Mouse (Mus musculus) R1 (cell line): ENCODE data around the gene 2010003K11Rik.
"Not testable (repeated sequence)": the region's sequence is repeated elsewhere in the genome, so short reads cannot be mapped to it uniquely, and the experiment has no call there.

Source experiments
- DNase-seq: peaks from one replicate; pipeline ENCODE4 v3.0.0-alpha.2; 2018; ENCODE audit warnings: low read depth, low spot score

Gene 2010003K11Rik

DNA sequence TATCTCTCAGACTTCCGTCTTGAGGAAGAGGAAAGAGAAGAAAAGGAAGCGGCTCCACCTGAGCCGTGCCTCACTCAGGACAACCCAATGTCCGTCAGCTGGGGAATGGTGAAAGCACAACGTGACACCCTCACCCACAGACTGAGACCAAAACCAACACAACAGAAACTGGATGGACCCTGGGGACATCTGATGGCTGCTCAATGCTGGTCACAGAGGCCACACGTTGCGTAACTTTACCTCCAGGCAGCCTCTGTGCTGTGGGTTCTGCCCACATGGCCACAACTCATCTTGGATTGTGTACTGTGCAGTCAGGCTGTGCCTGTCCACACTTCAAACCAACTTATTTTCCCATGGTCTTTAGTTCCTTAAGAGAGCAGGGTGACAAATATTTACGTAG lies 36.4 kb downstream of the 2010003K11Rik start:
- DNase-seq, result no peak

DNA sequence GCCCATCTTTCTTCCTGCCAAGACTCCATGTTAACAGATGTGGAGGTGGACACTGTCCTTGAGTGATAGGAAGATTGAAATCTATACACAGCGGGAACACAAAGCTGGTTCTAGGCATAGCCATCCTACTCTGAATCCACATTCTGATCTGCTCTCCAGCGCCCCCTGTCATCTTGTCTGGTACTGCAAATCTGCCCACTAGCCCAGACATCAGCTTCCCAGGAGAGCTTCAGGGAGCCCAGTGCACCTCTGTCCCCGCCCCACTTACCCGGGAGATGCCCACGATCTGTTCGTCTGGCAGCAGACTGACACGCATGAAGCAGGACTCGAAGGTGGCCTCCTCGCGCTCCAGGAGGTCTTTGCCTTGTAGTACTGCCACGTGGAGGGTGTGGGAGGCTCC lies 42.2 kb downstream of the 2010003K11Rik start:
- peak; percentile 80 for DNase-seq

DNA sequence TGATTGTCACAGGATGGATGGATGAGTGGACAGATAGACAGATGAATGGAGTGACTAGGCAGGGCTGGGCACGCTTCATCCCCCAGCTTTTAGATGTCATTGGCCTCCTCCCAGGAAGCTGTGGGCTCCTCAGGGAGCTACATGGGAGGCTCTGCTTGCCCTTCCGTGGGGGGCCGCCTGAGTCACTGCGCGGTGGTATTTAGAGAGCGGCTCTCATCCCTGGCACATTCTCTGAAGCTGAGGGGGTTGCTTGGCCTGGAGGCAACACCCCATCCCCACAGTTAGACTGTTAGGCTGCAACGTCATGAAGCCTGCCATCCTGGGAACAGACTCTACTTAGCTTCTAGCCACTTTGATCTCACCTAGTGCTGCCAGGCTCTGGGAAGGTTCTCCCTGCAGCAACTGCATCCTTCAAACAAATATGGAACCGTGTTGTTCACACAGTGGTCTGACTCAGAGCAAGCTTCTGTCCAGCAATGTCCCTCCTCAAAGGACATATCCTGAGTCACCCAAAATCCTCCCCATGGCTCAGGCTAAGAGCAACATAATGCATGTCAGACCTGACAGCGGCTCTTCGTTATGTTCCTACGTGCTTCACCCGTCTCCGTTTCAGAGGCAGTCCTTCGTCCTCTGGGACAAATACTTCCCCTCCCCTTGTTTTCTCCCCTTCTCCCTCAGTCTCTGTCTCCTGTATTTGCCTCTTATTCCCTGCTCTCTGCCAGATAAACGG lies 43.1 kb downstream of the 2010003K11Rik start:
- DNase-seq, result no peak

DNA sequence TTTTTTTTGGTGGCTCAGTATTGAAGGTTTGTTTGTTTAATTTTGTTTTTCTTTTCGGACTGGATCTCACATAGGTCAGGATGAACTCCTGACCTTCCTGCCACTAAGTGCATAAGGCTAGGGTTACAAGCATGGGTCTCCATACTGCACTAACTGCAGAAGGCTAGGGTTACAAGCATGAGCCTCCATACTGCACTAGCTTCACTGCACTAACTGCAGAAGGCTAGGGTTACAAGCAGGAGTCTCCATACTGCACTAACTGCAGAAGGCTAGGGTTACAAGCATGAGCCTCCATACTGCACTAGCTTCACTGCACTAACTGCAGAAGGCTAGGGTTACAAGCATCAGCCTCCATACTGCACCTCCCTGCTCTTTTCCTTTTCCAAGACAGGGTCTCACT lies 44.3 kb downstream of the 2010003K11Rik start:
- not testable (repeated sequence) for DNase-seq

DNA sequence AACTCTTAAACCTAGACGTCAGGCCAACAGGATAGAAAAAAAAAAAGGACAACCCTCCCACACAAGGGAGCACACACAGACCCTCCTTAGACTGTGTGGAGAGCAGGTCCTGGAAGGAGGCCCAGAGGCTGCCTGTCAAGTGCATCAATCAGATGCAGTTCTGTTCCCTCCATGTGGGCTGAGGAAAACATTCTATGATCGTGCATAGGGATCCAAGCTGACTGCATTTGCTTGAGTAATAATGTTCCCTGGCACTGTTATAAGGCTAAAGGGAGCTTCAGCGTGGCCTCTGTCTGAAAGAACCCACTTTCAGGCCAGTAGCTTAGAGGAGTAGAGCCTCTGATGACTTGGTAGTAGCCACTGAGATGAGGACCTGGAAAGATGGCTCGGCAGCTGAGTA lies 45.9 kb downstream of the 2010003K11Rik start:
- DNase-seq, result no peak

DNA sequence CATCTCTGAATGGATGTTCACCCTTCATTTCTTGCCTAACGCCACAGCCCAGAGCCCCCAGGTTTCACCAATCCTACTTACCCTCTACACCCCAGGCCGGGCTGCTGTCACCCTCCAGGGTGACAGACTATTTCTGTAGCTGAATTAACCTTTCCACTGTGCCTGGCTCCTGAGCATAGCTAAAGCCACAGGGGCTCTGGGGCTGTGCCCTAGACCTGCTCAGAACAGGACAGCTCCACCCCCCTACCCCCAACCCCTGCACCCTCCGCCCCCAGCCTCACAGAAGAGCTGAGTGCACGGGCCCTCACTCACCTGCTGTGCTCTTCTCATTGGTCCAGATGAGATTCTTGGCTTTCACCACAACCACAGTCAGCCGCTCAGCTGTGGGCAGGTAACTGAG lies 46.4 kb downstream of the 2010003K11Rik start:
- peak; percentile 50 for DNase-seq

DNA sequence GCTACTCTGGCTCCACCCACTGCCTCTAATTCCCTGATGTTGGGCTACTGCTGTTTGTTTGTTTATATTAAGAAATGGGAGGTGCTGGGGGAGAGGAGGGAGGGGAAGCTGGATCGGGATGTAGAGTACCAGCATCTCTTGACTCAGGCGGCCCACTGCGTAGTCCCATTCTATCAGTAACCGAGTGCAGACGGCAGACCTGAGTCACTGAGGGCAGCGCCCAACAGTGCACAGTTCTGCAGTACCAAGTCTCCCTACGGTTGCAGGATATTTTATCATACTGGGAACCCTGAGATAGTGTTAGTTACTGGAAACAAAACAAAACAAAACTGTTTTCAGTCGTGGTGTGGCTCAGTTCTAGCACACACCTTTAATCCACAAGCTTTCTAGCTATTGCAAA lies 47.3 kb downstream of the 2010003K11Rik start:
- no peak for DNase-seq

DNA sequence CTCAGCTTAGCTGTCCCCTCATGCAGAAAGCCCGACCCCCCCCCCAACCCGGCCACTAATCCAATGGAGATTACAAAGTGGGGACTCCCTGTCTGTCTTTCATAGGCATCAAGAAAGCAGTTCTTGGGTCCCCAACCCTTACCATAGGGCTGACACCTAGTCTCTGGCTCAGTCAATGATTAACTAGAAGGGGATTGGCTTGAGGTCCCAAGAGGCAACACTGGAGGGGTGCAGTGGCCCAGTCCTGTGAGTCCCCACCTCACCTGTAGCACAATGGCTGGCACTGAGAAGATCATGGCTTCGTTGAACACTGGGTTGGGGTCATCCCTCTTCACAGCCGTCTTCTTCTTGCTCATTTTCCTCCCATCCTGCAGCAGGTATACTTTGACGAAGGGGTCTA lies 47.7 kb downstream of the 2010003K11Rik start:
- DNase-seq, result no peak

DNA sequence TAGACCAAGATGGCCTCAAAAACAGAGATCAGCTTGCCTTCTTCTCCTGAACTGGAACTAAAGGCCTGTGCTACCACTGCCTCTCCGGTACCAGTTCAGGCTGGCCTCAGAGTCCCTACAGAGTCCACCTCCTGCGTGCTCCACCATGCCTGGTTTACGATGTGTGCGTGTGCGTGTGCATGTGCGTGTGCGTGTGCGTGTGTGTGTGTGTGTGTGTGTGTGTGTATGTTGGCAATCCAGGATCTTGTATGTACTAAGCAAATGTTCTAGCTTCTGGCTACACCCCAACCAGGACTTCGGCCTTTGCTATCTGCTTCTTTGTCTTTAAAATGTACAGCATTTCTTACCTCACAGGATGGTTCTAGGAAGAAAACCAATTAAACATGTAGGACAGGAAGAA lies 49.2 kb downstream of the 2010003K11Rik start:
- DNase-seq, result no peak

DNA sequence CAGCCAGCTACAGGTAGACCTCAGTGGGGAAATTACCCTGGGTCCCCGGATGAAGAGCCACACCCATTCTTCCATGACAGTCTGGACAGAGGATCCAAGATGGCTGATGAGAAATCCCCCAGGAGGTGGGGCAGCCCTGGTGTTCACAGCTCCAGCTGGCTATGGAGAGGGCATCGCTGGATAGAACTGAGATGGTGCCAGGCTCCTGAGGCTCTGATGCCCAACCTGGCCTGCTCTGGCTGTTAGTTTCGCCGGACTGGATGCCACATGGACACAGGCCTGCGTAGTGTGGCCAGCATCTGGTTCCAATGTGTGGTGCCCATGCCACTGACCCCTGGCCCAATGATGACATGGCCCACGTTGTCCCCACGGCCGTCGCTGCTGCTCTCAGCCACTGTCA lies 50.9 kb downstream of the 2010003K11Rik start:
- DNase-seq, result no peak
